Mouse (Mus musculus): Measurements from ENCODE around the gene 4921536K21Rik.

- TF ChIP-seq POLR2A (IDR thresholded peaks at IDR 0.05; ENCODE audit: low read depth, low read length) (peak; percentile 10), CTCF (conservative IDR thresholded peaks at IDR 0.05; ENCODE audit: insufficient read depth, insufficient read length, low read depth, low read length) (peak; percentile 42)
These were observed 31.3 kb downstream of the 4921536K21Rik start, which contains the start of gene Osbp2 for GRCm38 (mm10) chr11:3863454-3864112.
